Comparison of ENCODE assay signal across 13 mouse cellular contexts in genomic region chr2:156776907-156777306, GRCm38 (mm10). TPM values are rescaled to one million over a fixed set of nuclear protein-coding genes. Genes with fewer than 3 reads are reported as not detected.
DNase-seq lines count a peak whose midpoint lies in the region; ATAC-seq and TF ChIP-seq lines count a peak whose summit lies in the region.
"Had no signal": no experiment of that assay in that cellular context is flagged by ENCODE, and none has a peak within 500 bp of the region (broad histone marks: within the 10 kb centered on the region; RNA-seq: fewer than 3 reads in every experiment).

No protein-coding gene starts in this region.

- WGBS in heart, embryonic 10.5 days, result 71% methylated on average over 2 of the region's 2 CpGs
- 78% methylated on average over 2 of the region's 2 CpGs for WGBS in kidney, postnatal 0 days
- 90% methylated on average over 2 of the region's 2 CpGs for WGBS in embryonic facial prominence, embryonic 12.5 days

- TF ChIP-seq CTCF in kidney, postnatal 0 days (IDR thresholded peaks at IDR 0.05; ENCODE audit: low read depth), result no peak

- no peak for TF ChIP-seq POLR2A in myocyte (IDR thresholded peaks at IDR 0.05; ENCODE audit: insufficient read length, low read depth)

- no peak overlapping the region for H3K9ac ChIP-seq in kidney, postnatal 0 days (ENCODE audit: low read depth, low read length)
- no peak overlapping the region for H3K9ac ChIP-seq in embryonic facial prominence, embryonic 12.5 days

- no peak overlapping the region for H3ac ChIP-seq in myocyte (ENCODE audit: control insufficient read depth, insufficient read length)

- peak overlapping the region; percentile 69 for H3K4me3 ChIP-seq in heart, embryonic 10.5 days
- H3K4me3 ChIP-seq in kidney, postnatal 0 days (replicated peaks; ENCODE audit: low read depth, low read length), result peak overlapping the region; percentile 18
- 0 out of 2 replicates have a peak overlapping the region, but pooled peaks have one; percentile 14 for H3K4me3 ChIP-seq in embryonic facial prominence, embryonic 12.5 days
- peak overlapping the region; percentile 27 for H3K4me3 ChIP-seq in myocyte

- peaks cover 70% of the 10 kb centered on the region for H3K4me1 ChIP-seq in heart, embryonic 10.5 days
- peaks cover 19% of the 10 kb centered on the region for H3K4me1 ChIP-seq in kidney, postnatal 0 days (replicated peaks; ENCODE audit: insufficient read depth, low read length)
- peaks cover 31% of the 10 kb centered on the region for H3K4me1 ChIP-seq in embryonic facial prominence, embryonic 12.5 days

- no peaks in the 10 kb centered on the region for H3K9me3 ChIP-seq in heart, embryonic 10.5 days
- H3K9me3 ChIP-seq in kidney, postnatal 0 days (replicated peaks; ENCODE audit: low read length), result no peaks in the 10 kb centered on the region
- no peaks in the 10 kb centered on the region for H3K9me3 ChIP-seq in embryonic facial prominence, embryonic 12.5 days

- H3K4me2 ChIP-seq in kidney, postnatal 0 days (ENCODE audit: low read length), result peak overlapping the region; percentile 48
- H3K4me2 ChIP-seq in embryonic facial prominence, embryonic 12.5 days (replicated peaks), result peak overlapping the region; percentile 12; the same call in 1 of the 2 replicates
- H3K4me2 ChIP-seq in myocyte (ENCODE audit: low read depth), result peak overlapping the region; percentile 81

- H3K27me3 ChIP-seq in heart, embryonic 10.5 days (ENCODE audit: insufficient read depth, poor library complexity, severe bottlenecking), result peaks cover 5% of the 10 kb centered on the region; the same call in 1 of the 2 replicates
- H3K27me3 ChIP-seq in kidney, postnatal 0 days (ENCODE audit: insufficient read depth, low read length), result no peaks in the 10 kb centered on the region
- no peaks in the 10 kb centered on the region for H3K27me3 ChIP-seq in embryonic facial prominence, embryonic 12.5 days
- H3K27me3 ChIP-seq in myocyte (ENCODE audit: control insufficient read depth, insufficient read depth, insufficient read length), result no peaks in the 10 kb centered on the region

- H3K79me2 ChIP-seq in myocyte (ENCODE audit: control insufficient read depth, insufficient read depth), result peaks cover 6% of the 10 kb centered on the region

- H3K27ac ChIP-seq in heart, embryonic 10.5 days, result peak overlapping the region; percentile 79
- H3K27ac ChIP-seq in kidney, postnatal 0 days, result no peak overlapping the region
- H3K27ac ChIP-seq in embryonic facial prominence, embryonic 12.5 days, result no peak overlapping the region

- DNase-seq in heart, embryonic 10.5 days (ENCODE audit: low spot score), result peak; percentile 52
- no peak for DNase-seq in heart, adult 8-10 months (ENCODE audit: low spot score)
- DNase-seq in kidney, postnatal 0 days (ENCODE audit: low spot score), result no peak
- DNase-seq in kidney, postnatal 25 days, result no peak
- no peak for DNase-seq in layer of hippocampus, adult 18-20 months (ENCODE audit: low spot score in 2 of 2)
- DNase-seq in ovary, postnatal 14 days (ENCODE audit: low spot score), result no peak
- DNase-seq: cerebellum, adult 8-10 months had no signal

- H3K36me3 ChIP-seq in heart, embryonic 10.5 days, result peaks cover 36% of the 10 kb centered on the region
- H3K36me3 ChIP-seq in kidney, postnatal 0 days (ENCODE audit: insufficient read depth, low read length), result no peaks in the 10 kb centered on the region
- H3K36me3 ChIP-seq in embryonic facial prominence, embryonic 12.5 days, result no peaks in the 10 kb centered on the region
- H3K36me3 ChIP-seq in myocyte (ENCODE audit: control insufficient read depth, insufficient read depth), result no peaks in the 10 kb centered on the region
- H3K36me3 ChIP-seq: G1E had no signal

- ATAC-seq in kidney, postnatal 0 days (replicated peaks; ENCODE audit: low FRiP score, low read depth), result no peak
- ATAC-seq in embryonic facial prominence, embryonic 12.5 days (ENCODE audit: insufficient number of reproducible peaks, insufficient read depth, low FRiP score, low TSS enrichment), result no peak
- ATAC-seq: activated CD4-positive, CD25-positive, alpha-beta regulatory T cell, adult 4 months; forebrain, embryonic 16.5 days had no signal

TF ChIP-seq in myocyte, 11 proteins besides CTCF, POLR2A, EP300 and RAD21:
- TF ChIP-seq MAX (IDR thresholded peaks at IDR 0.05; ENCODE audit: low read depth) (no peak), E2F4 (IDR thresholded peaks at IDR 0.05; ENCODE audit: insufficient read depth) (no peak), USF1 (IDR thresholded peaks at IDR 0.05; ENCODE audit: low read depth) (no peak), TCF12 (IDR thresholded peaks at IDR 0.05; ENCODE audit: insufficient read depth, poor library complexity, severe bottlenecking) (no peak), POLR2AphosphoS2 (IDR thresholded peaks at IDR 0.05; ENCODE audit: insufficient read length, low read depth) (no peak)

RNA-seq across cellular contexts. Expression of gene Myl9, which starts 1.7 kb away (rescaled TPM):
- polyA plus RNA-seq in heart, embryonic 10.5 days (2016; fragmentation: Nextera tagmentation; extraction: Ambion mirVana), result 1,471 and 1,998 TPM in 2 replicates
- total RNA-seq in heart, adult 8-10 months (2022), result 10 to 100 TPM; 40.0 to 70.3 (median 65.6) TPM
- polyA plus RNA-seq in kidney, postnatal 0 days (2015; fragmentation: Nextera tagmentation; extraction: Ambion mirVana), result 449 and 494 TPM in 2 replicates
- 182 and 184 TPM in 2 replicates for polyA plus RNA-seq in embryonic facial prominence, embryonic 12.5 days (2016; fragmentation: Nextera tagmentation; extraction: Ambion mirVana)
- 442 TPM for polyA plus RNA-seq in myocyte (2012; fragmentation: generic; extraction: Trizol)
- total RNA-seq in layer of hippocampus, adult 18-20 months (2021), result 10 to 100 TPM in 1 of 2 experiments, 1 to 10 TPM in 1; 8.7 to 12.2 TPM
- total RNA-seq: megakaryocyte progenitor cell, adult 5-6 weeks had no signal
- polyA plus RNA-seq: activated CD4-positive, CD25-positive, alpha-beta regulatory T cell, adult 4 months had no signal

Comparison
In these comparisons a context has a peak if more than half of its experiments do, and no peak if none do; other contexts are left out.
1. H3K4me3 ChIP-seq: peak in every context shown above with its lines; median percentile 69 in heart, embryonic 10.5 days; 27 in myocyte; 18 in kidney, postnatal 0 days; 14 in embryonic facial prominence, embryonic 12.5 days.
2. H3K4me2 ChIP-seq: peak in every context shown above with its lines; median percentile 81 in myocyte; 48 in kidney, postnatal 0 days; 12 in embryonic facial prominence, embryonic 12.5 days.